ENCODE assay signal across 17 mouse cellular contexts in the genomic region with DNA sequence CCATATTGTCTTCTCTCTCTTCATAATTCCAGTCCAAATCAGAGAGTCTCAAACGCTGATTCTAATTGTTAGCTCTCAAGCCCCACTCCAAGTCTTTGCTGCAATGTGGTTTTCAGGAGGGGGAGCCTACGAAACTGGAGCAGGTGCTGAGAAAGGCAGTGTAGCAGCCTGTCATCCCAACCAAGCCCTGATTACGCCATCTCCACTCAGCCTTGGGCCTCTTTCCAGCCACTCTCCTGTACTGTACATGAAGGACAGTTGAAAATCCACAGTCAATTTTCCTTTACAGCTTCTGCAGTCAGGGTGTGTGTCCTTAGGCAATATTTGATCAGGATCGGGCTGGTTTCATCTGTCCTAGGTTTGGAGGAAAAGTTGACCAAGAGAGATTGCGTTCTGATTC. TPM values are rescaled to one million over a fixed set of nuclear protein-coding genes. Genes with fewer than 3 reads are reported as not detected.
DNase-seq lines count a peak whose midpoint lies in the region; ATAC-seq and TF ChIP-seq lines count a peak whose summit lies in the region.
"Had no signal": no experiment of that assay in that cellular context is flagged by ENCODE, and none has a peak within 500 bp of the region (broad histone marks: within the 10 kb centered on the region; RNA-seq: fewer than 3 reads in every experiment).

No protein-coding gene starts in this region.

- no peak overlapping the region for H3K27ac ChIP-seq in embryonic facial prominence, embryonic 14.5 days (replicated peaks; ENCODE audit: low read depth, low read length)
- H3K27ac ChIP-seq in embryonic facial prominence, embryonic 10.5 days (replicated peaks): no peak overlapping the region
- no peak overlapping the region for H3K27ac ChIP-seq in liver, embryonic 16.5 days (ENCODE audit: low read length)
- H3K27ac ChIP-seq in liver, postnatal 0 days (ENCODE audit: low read depth): no peak overlapping the region
- H3K27ac ChIP-seq: embryonic facial prominence, embryonic 15.5 days; forebrain, embryonic 15.5 days; heart, embryonic 15.5 days; hindbrain, embryonic 15.5 days; liver, embryonic 12.5 days had no signal

- no peak overlapping the region for H3K9ac ChIP-seq in embryonic facial prominence, embryonic 14.5 days (ENCODE audit: low read depth, low read length)
- no peak overlapping the region for H3K9ac ChIP-seq in liver, embryonic 16.5 days (ENCODE audit: low read depth, low read length)
- H3K9ac ChIP-seq in liver, postnatal 0 days (replicated peaks): no peak overlapping the region
- H3K9ac ChIP-seq: embryonic facial prominence, embryonic 15.5 days; forebrain, embryonic 15.5 days; heart, embryonic 15.5 days; hindbrain, embryonic 15.5 days; liver, embryonic 12.5 days had no signal

- no peak overlapping the region for H3K4me3 ChIP-seq in embryonic facial prominence, embryonic 14.5 days (ENCODE audit: low read depth, low read length)
- no peak overlapping the region for H3K4me3 ChIP-seq in embryonic facial prominence, embryonic 10.5 days
- no peak overlapping the region for H3K4me3 ChIP-seq in liver, embryonic 16.5 days (ENCODE audit: low read depth, low read length)
- H3K4me3 ChIP-seq in liver, postnatal 0 days (ENCODE audit: low read depth, low read length): no peak overlapping the region
- H3K4me3 ChIP-seq: embryonic facial prominence, embryonic 15.5 days; forebrain, embryonic 15.5 days; heart, embryonic 15.5 days; hindbrain, embryonic 15.5 days; liver, embryonic 12.5 days had no signal

- H3K9me3 ChIP-seq in embryonic facial prominence, embryonic 14.5 days (ENCODE audit: control insufficient read depth, low read length): no peaks in the 10 kb centered on the region
- H3K9me3 ChIP-seq in embryonic facial prominence, embryonic 10.5 days: no peaks in the 10 kb centered on the region
- no peaks in the 10 kb centered on the region for H3K9me3 ChIP-seq in liver, embryonic 16.5 days (replicated peaks; ENCODE audit: control insufficient read depth, low read length)
- no peaks in the 10 kb centered on the region for H3K9me3 ChIP-seq in liver, postnatal 0 days (ENCODE audit: low read length)
- H3K9me3 ChIP-seq: embryonic facial prominence, embryonic 15.5 days; forebrain, embryonic 15.5 days; heart, embryonic 15.5 days; hindbrain, embryonic 15.5 days; liver, embryonic 12.5 days had no signal

- no peaks in the 10 kb centered on the region for H3K4me1 ChIP-seq in embryonic facial prominence, embryonic 14.5 days (ENCODE audit: control insufficient read depth, insufficient read depth, low read length)
- peaks cover 4% of the 10 kb centered on the region; the same call in 1 of the 2 replicates for H3K4me1 ChIP-seq in embryonic facial prominence, embryonic 10.5 days
- no peaks in the 10 kb centered on the region for H3K4me1 ChIP-seq in liver, embryonic 16.5 days (ENCODE audit: control insufficient read depth, low read depth, low read length)
- H3K4me1 ChIP-seq in liver, postnatal 0 days (ENCODE audit: insufficient read depth): peaks cover 10% of the 10 kb centered on the region
- H3K4me1 ChIP-seq: forebrain, embryonic 15.5 days; hindbrain, embryonic 15.5 days; liver, embryonic 12.5 days had no signal

- DNase-seq in embryonic facial prominence, embryonic 14.5 days (ENCODE audit: low spot score): peak; percentile 32
- DNase-seq in embryonic facial prominence, embryonic 10.5 days (ENCODE audit: low spot score): no peak
- no peak for DNase-seq in liver, postnatal 0 days
- peak; percentile 80 for DNase-seq in lung, postnatal 10 days
- DNase-seq in kidney, postnatal 14 days: no peak
- no peak for DNase-seq in left cerebral cortex, adult 9 months (ENCODE audit: low spot score in 2 of 2)
- no peak for DNase-seq in kidney, adult 9 months
- DNase-seq: gastrocnemius, postnatal 10 days; layer of hippocampus, adult 9-11 months; right cerebral cortex, postnatal 14 days; thymus, postnatal 25 days had no signal

- H3K4me2 ChIP-seq in embryonic facial prominence, embryonic 14.5 days (ENCODE audit: low read depth, low read length): no peak overlapping the region
- H3K4me2 ChIP-seq in liver, embryonic 16.5 days (ENCODE audit: low read depth, low read length): no peak overlapping the region
- H3K4me2 ChIP-seq in liver, postnatal 0 days (ENCODE audit: low read depth, low read length): no peak overlapping the region
- H3K4me2 ChIP-seq: embryonic facial prominence, embryonic 15.5 days; forebrain, embryonic 15.5 days; heart, embryonic 15.5 days; hindbrain, embryonic 15.5 days; liver, embryonic 12.5 days had no signal

- 0 out of 2 replicates have a peak, but pooled peaks have one; percentile 22 for ATAC-seq in embryonic facial prominence, embryonic 14.5 days (ENCODE audit: low read depth)
- ATAC-seq in liver, embryonic 16.5 days (ENCODE audit: low read depth): peak; percentile 45; the same call in 1 of the 2 replicates
- no peak for ATAC-seq in liver, postnatal 0 days
- ATAC-seq: forebrain, embryonic 15.5 days; liver, embryonic 12.5 days had no signal

- no peaks in the 10 kb centered on the region for H3K36me3 ChIP-seq in embryonic facial prominence, embryonic 14.5 days (ENCODE audit: control insufficient read depth, insufficient read depth, low read length)
- H3K36me3 ChIP-seq in embryonic facial prominence, embryonic 10.5 days (replicated peaks): no peaks in the 10 kb centered on the region
- H3K36me3 ChIP-seq in liver, embryonic 16.5 days (ENCODE audit: control insufficient read depth, insufficient read depth): no peaks in the 10 kb centered on the region
- no peaks in the 10 kb centered on the region for H3K36me3 ChIP-seq in liver, postnatal 0 days (replicated peaks; ENCODE audit: insufficient read depth, low read length)
- H3K36me3 ChIP-seq: embryonic facial prominence, embryonic 15.5 days; forebrain, embryonic 15.5 days; heart, embryonic 15.5 days; hindbrain, embryonic 15.5 days; liver, embryonic 12.5 days had no signal

- 78% methylated on average over 5 of the region's 5 CpGs for WGBS in embryonic facial prominence, embryonic 14.5 days
- WGBS in embryonic facial prominence, embryonic 10.5 days: 88% methylated on average over 5 of the region's 5 CpGs
- WGBS in liver, embryonic 16.5 days (ENCODE audit: insufficient replicate concordance): 51% methylated on average over 5 of the region's 5 CpGs
- WGBS in liver, postnatal 0 days (ENCODE audit: insufficient replicate concordance): 64% methylated on average over 5 of the region's 5 CpGs

- TF ChIP-seq CTCF in liver, postnatal 0 days (IDR thresholded peaks at IDR 0.05; ENCODE audit: low read depth): no peak

- H3K27me3 ChIP-seq in embryonic facial prominence, embryonic 14.5 days (replicated peaks; ENCODE audit: control insufficient read depth, insufficient read depth, low read length): no peaks in the 10 kb centered on the region
- H3K27me3 ChIP-seq in embryonic facial prominence, embryonic 10.5 days (replicated peaks; ENCODE audit: low read depth, poor library complexity, severe bottlenecking): no peaks in the 10 kb centered on the region
- no peaks in the 10 kb centered on the region for H3K27me3 ChIP-seq in liver, embryonic 16.5 days (ENCODE audit: control insufficient read depth, insufficient read depth, low read depth, low read length)
- H3K27me3 ChIP-seq in liver, postnatal 0 days (ENCODE audit: insufficient read depth, low read length): no peaks in the 10 kb centered on the region
- H3K27me3 ChIP-seq: embryonic facial prominence, embryonic 15.5 days; forebrain, embryonic 15.5 days; heart, embryonic 15.5 days; hindbrain, embryonic 15.5 days; liver, embryonic 12.5 days had no signal

- TF ChIP-seq EP300 in liver, postnatal 0 days (IDR thresholded peaks at IDR 0.05; ENCODE audit: low read depth): no peak

RNA-seq across cellular contexts. Expression of a gene that starts 38.4 kb away (rescaled TPM):
- polyA plus RNA-seq in embryonic facial prominence, embryonic 14.5 days (2014; fragmentation: Nextera tagmentation; extraction: Ambion mirVana): 131 and 138 TPM in 2 replicates
- polyA plus RNA-seq in embryonic facial prominence, embryonic 10.5 days (2016; fragmentation: Nextera tagmentation; extraction: Ambion mirVana): 75.4 and 87.4 TPM in 2 replicates
- 1.0 and 1.7 TPM in 2 replicates for polyA plus RNA-seq in liver, embryonic 16.5 days (2015; fragmentation: Nextera tagmentation; extraction: Ambion mirVana)
- polyA plus RNA-seq in liver, postnatal 0 days (2015; fragmentation: Nextera tagmentation; extraction: Ambion mirVana): 2.4 and 2.5 TPM in 2 replicates

Comparison
In these comparisons a context has a peak if more than half of its experiments do, and no peak if none do; other contexts are left out.
1. DNase-seq: peak in embryonic facial prominence, embryonic 14.5 days (single experiment) and lung, postnatal 10 days (single experiment); none in embryonic facial prominence, embryonic 10.5 days (single experiment), liver, postnatal 0 days (single experiment), kidney, postnatal 14 days (single experiment), left cerebral cortex, adult 9 months (0 of 2) and kidney, adult 9 months (single experiment).
2. RNA of a gene that starts 38.4 kb away (polyA plus RNA-seq): 131 to 138 TPM in embryonic facial prominence, embryonic 14.5 days and 75.4 to 87.4 TPM in embryonic facial prominence, embryonic 10.5 days; 2.4 to 2.5 TPM in liver, postnatal 0 days and 1.0 to 1.7 TPM in liver, embryonic 16.5 days; every median in the first group is over 10 times any median in the second.